Mouse (Mus musculus) bone marrow, adult 2 months (tissue): ENCODE results near the gene Nt5m.
A peak's percentile ranks its signal among the peaks of the same experiment; 100 is the strongest.

Experiments
- CTCF ChIP-seq: fragments of 200-500 bp; IDR thresholded peaks from 2 replicates; pipeline ENCODE4 v1.5.1; 2011; ENCODE audit warnings: low read length, control low read depth; ENCODE audit not compliant: control insufficient read depth, insufficient read depth
- POLR2A ChIP-seq: fragments of 200-500 bp; IDR thresholded peaks from 2 replicates; pipeline ENCODE4 v1.6.1; 2011; ENCODE audit warnings: low read depth, mild to moderate bottlenecking, control low read depth, low read length, borderline replicate concordance; ENCODE audit not compliant: control insufficient read depth

- no peak for TF ChIP-seq POLR2A
- peak; percentile 82 for TF ChIP-seq CTCF
Measured at GRCm38 (mm10) chr11:59847131-59847530, 7.9 kb downstream of the Nt5m start.
